Mouse (Mus musculus) spleen, adult 2 months (tissue): ENCODE measurements around the gene Polr2c.

ENCODE experiments used
- CTCF ChIP-seq: fragments of 200-500 bp; IDR thresholded peaks from 2 replicates; pipeline ENCODE4 v1.5.1; 2011; ENCODE audit warnings: mild to moderate bottlenecking, inconsistent platforms; ENCODE audit not compliant: insufficient read depth, insufficient read length, insufficient replicate concordance; ENCODE audit errors: extremely low read depth
- POLR2A ChIP-seq: fragments of 200-500 bp; IDR thresholded peaks from 2 replicates; pipeline ENCODE4 v1.6.1; 2011; ENCODE audit warnings: low read depth, low read length, inconsistent platforms

- no peak for TF ChIP-seq CTCF
- no peak for TF ChIP-seq POLR2A
Measured at GRCm38 (mm10) chr8:94826210-94826609, 31.0 kb upstream of the Polr2c start.
